Mouse (Mus musculus) bone marrow, adult 2 months (tissue): ENCODE results near the gene Phf14. TPM values are rescaled to one million over a fixed set of nuclear protein-coding genes. Genes with fewer than 3 reads are reported as not detected.

Source experiments
- H3K27ac ChIP-seq: fragments of 200-500 bp; 2 replicates; pipeline ENCODE4 v1.5.1; 2012; ENCODE audit warnings: low read depth, mild to moderate bottlenecking, control low read depth, inconsistent platforms, low read length; ENCODE audit not compliant: control insufficient read depth, poor library complexity, insufficient read depth
- H3K4me1 ChIP-seq: fragments of 200-500 bp; 2 replicates; pipeline ENCODE4 v1.6.1; 2011; ENCODE audit warnings: low read length; ENCODE audit not compliant: control insufficient read depth, insufficient read depth
- H3K4me3 ChIP-seq: fragments of 200-500 bp; replicated peaks from 2 replicates; pipeline ENCODE3; 2011; ENCODE audit warnings: mild to moderate bottlenecking, low read depth, low read length, control low read depth; ENCODE audit not compliant: control insufficient read depth
- CTCF ChIP-seq: fragments of 200-500 bp; IDR thresholded peaks from 2 replicates; pipeline ENCODE4 v1.5.1; 2011; ENCODE audit warnings: low read length, control low read depth; ENCODE audit not compliant: control insufficient read depth, insufficient read depth
- POLR2A ChIP-seq: fragments of 200-500 bp; IDR thresholded peaks from 2 replicates; pipeline ENCODE4 v1.6.1; 2011; ENCODE audit warnings: low read depth, mild to moderate bottlenecking, control low read depth, low read length, borderline replicate concordance; ENCODE audit not compliant: control insufficient read depth
- WGBS: fragments of 180-500 bp; shearing (Covaris S2); methylation state at CpG from one replicate; pipeline ENCODE4 v1.1.7; 2018; 5-methylcytosine and 5-hydroxymethylcytosine counted together
- polyA plus RNA-seq: library from polyadenylated mRNA; stranded (reverse); fragments of >200 nt; gene quantifications from 2 replicates; pipeline ENCODE4 v1.2.4, GENCODE M21; 2011; ENCODE audit warnings: low replicate concordance; ENCODE audit not compliant: missing spikeins, insufficient read depth, insufficient read length

The Phf14 gene
- polyA plus RNA-seq, 1 experiment = 41.7 TPM

GRCm38 (mm10) chr6:11933403-11933802, 25.8 kb downstream of the Phf14 start:
- 81% methylated on average over 7 of the region's 7 CpGs for WGBS
- H3K27ac ChIP-seq = no peak overlapping the region
- no peak overlapping the region for H3K4me3 ChIP-seq
- no peaks in the 10 kb centered on the region for H3K4me1 ChIP-seq
- no peak for TF ChIP-seq CTCF
- no peak for TF ChIP-seq POLR2A

GRCm38 (mm10) chr6:11940895-11941294, 33.3 kb downstream of the Phf14 start:
- no peak for TF ChIP-seq POLR2A
- no peak for TF ChIP-seq CTCF
- Histone ChIP-seq H3K4me1 (no peaks in the 10 kb centered on the region), H3K4me3 (no peak overlapping the region), H3K27ac (no peak overlapping the region)

GRCm38 (mm10) chr6:11942089-11942488, 34.5 kb downstream of the Phf14 start:
- Histone ChIP-seq H3K4me1 (no peaks in the 10 kb centered on the region; the same call in 1 of the 2 replicates), H3K27ac (no peak overlapping the region), H3K4me3 (no peak overlapping the region)
- TF ChIP-seq POLR2A (no peak), CTCF (no peak)
- WGBS = 91% methylated on average over 4 of the region's 4 CpGs

GRCm38 (mm10) chr6:11948100-11948499, 40.5 kb downstream of the Phf14 start:
- 43% methylated on average over 1 of the region's 1 CpGs for WGBS

GRCm38 (mm10) chr6:11960172-11960571, 52.6 kb downstream of the Phf14 start:
- WGBS = 59% methylated on average over 7 of the region's 7 CpGs
- no peak overlapping the region for H3K27ac ChIP-seq
- TF ChIP-seq POLR2A (no peak), CTCF (no peak)
- no peaks in the 10 kb centered on the region for H3K4me1 ChIP-seq
- H3K4me3 ChIP-seq = no peak overlapping the region

More at GRCm38 (mm10) chr6:11948100-11948499, 40.5 kb downstream of the Phf14 start:
- H3K4me1 ChIP-seq = no peaks in the 10 kb centered on the region; the same call in 1 of the 2 replicates
- H3K4me3 ChIP-seq = no peak overlapping the region
- TF ChIP-seq POLR2A = no peak
- no peak overlapping the region for H3K27ac ChIP-seq

- no peak overlapping the region for H3K4me3 ChIP-seq
- TF ChIP-seq POLR2A (no peak), CTCF (no peak)
- no peaks in the 10 kb centered on the region for H3K4me1 ChIP-seq
- 90% methylated on average over 1 of the region's 1 CpGs for WGBS
- H3K27ac ChIP-seq = no peak overlapping the region
These were observed 86.2 kb downstream of the Phf14 start for GRCm38 (mm10) chr6:11993782-11994181.

- WGBS = 91% methylated on average over 4 of the region's 4 CpGs
- H3K4me3 ChIP-seq = no peak overlapping the region
- no peak overlapping the region for H3K27ac ChIP-seq
- TF ChIP-seq CTCF (no peak), POLR2A (no peak)
- H3K4me1 ChIP-seq = no peaks in the 10 kb centered on the region; the same call in 1 of the 2 replicates
These were observed 91.0 kb downstream of the Phf14 start for GRCm38 (mm10) chr6:11998576-11998975.

GRCm38 (mm10) chr6:11999506-11999905, 91.9 kb downstream of the Phf14 start:
- 80% methylated on average over 1 of the region's 1 CpGs for WGBS
- Histone ChIP-seq H3K4me1 (no peaks in the 10 kb centered on the region; the same call in 1 of the 2 replicates), H3K4me3 (no peak overlapping the region), H3K27ac (no peak overlapping the region)
- TF ChIP-seq CTCF = no peak
- no peak for TF ChIP-seq POLR2A

- no peak overlapping the region for H3K4me3 ChIP-seq
- TF ChIP-seq POLR2A (no peak), CTCF (no peak)
- H3K27ac ChIP-seq = no peak overlapping the region
- H3K4me1 ChIP-seq = no peaks in the 10 kb centered on the region; the same call in 1 of the 2 replicates
- 68% methylated on average over 4 of the region's 4 CpGs for WGBS
These were observed 97.8 kb downstream of the Phf14 start for GRCm38 (mm10) chr6:12005455-12005854.
